Mouse (Mus musculus) layer of hippocampus, adult 8-10 months (tissue): ENCODE measurements around the gene Man2a2. TPM values are rescaled to one million over a fixed set of nuclear protein-coding genes. Genes with fewer than 3 reads are reported as not detected.
"Not testable (repeated sequence)": the region's sequence is repeated elsewhere in the genome, so short reads cannot be mapped to it uniquely, and the experiment has no call there.

ENCODE experiments used
- DNase-seq, 2 experiments: peaks; one replicate each; pipeline ENCODE4 v3.0.0; 2022; ENCODE audit warnings: low spot score in 2 of 2
- total RNA-seq, 4 experiments: library from RNA; stranded (reverse); gene quantifications; 2 replicates each; pipeline ENCODE4 v1.2.4; 2022

Gene Man2a2
- total RNA-seq, 4 experiments from 2014 or later = 161 to 192 (median 173) TPM

- DNase-seq = peak; percentile 97 to 99
Measured at GRCm38 (mm10) chr7:80339793-80340628, 31.2 kb downstream of the Man2a2 start.

- no peak for DNase-seq
Measured at GRCm38 (mm10) chr7:80339371-80339770, 31.8 kb downstream of the Man2a2 start.

GRCm38 (mm10) chr7:80336932-80337331, 34.2 kb downstream of the Man2a2 start:
- no peak for DNase-seq

DNA sequence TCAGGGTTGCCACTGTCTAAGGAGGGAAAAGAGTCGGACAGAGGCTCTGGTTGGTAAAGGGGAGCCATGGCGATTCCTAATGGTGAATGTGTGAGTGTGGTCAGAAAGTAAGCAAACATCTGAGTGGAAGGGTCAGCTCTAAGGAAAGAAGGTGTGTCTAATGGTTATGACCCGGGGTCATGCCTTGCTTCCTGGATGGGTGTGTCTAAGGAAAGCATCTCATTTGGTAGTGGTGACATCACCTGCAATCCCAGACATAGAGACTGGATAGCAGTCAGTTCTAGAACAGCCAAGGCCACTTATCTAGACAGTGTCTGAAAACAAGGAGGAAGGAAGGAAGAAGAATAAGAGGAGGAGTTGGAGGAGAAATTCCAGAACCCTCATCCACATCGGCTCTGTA, 36.3 kb downstream of the Man2a2 start:
- DNase-seq = no peak

DNA sequence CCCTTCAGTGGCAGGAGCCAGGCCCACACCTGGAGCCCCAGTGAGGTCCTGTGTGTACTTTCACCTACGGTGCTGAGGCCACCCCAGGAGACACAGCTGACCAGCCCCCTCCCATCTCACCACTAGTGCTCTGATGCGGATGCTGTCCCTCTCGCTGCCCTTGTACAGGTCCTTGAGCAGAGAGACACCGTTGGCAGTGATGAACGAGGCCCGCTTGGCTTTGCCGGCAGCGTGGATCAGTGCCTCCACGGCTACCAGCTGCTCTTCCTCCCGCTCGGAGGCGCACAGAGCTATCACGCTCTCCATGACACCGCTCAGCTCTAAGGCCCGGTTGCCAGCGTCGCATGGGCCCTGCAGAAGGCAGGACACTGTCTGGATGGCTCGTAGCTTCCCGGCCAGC, 39.7 kb downstream of the Man2a2 start:
- no peak for DNase-seq

DNA sequence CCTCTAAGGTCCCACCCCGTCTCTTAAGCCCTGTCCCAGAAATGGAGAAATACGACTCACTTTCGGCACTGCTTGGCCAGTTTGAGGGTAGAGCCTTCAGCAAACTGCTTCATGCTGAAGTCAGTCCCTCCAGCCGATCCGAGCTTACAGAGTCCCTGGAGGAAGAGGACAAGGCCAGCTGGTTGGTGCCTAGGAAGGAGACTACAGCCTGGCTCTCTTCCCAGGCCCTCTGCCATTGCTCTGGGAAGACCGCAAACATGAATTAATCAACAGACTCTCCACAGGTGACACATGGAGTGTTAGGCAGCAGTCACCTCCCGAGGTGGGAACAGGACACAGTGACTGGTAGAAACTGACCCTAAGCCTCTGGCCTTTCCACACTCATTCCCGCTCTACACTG, 40.9 kb downstream of the Man2a2 start:
- no peak for DNase-seq

- peak in 1 of 2 experiments; percentile 28 for DNase-seq
Measured at GRCm38 (mm10) chr7:80326076-80326475, 45.1 kb downstream of the Man2a2 start.

DNA sequence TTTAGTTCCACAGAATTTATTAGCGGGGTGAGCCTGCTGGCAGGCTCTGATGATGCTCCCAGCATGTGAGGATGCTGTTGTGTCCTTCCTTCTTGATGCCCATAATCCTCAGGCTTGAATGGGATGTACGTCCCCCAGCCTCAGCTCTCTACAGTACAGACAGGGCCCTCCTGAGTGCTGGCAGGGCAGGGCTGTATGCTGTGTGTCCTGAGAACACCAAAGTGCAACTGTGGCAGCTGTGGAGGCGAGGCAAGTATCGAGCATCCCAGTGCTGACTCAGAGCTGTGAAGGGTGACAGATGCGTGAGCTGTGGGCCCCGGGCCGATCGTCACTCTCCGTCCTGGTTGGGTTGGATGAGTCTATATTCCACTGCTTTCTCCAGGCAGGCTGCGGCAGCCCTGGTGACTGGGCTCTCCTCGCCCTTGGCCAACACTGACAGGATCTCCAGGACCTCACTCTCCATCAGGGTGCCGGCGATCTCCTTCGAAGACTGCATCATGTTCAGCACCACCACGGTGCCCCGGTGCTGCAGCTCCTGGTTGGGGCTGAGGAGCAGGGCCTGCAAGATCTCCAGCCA, 45.8 kb downstream of the Man2a2 start:
- peak in 1 of 2 experiments; percentile 22 for DNase-seq

DNA sequence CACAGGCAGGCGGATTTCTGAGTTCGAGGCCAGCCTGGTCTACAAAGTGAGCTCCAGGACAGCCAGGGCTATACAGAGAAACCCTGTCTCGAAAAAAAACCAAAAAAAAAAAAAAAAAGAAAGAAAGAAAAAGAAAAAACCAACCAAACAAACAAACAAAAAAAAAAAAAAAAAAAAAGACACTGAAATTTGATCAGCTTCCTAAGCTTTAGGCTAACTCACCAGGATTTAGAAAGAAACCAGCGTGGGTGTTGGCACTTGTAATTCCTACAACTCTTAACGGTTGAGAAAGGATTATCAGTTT, 46.4 kb downstream of the Man2a2 start:
- not testable (repeated sequence) for DNase-seq

- peak; percentile 94 to 95 for DNase-seq
Measured at GRCm38 (mm10) chr7:80324043-80324815, 46.9 kb downstream of the Man2a2 start, which contains the start of gene Rccd1. TSS of gene Rccd1 (minus strand) at chr7:80324454.

- DNase-seq = no peak
Measured at GRCm38 (mm10) chr7:80323336-80323735, 47.8 kb downstream of the Man2a2 start.

DNA sequence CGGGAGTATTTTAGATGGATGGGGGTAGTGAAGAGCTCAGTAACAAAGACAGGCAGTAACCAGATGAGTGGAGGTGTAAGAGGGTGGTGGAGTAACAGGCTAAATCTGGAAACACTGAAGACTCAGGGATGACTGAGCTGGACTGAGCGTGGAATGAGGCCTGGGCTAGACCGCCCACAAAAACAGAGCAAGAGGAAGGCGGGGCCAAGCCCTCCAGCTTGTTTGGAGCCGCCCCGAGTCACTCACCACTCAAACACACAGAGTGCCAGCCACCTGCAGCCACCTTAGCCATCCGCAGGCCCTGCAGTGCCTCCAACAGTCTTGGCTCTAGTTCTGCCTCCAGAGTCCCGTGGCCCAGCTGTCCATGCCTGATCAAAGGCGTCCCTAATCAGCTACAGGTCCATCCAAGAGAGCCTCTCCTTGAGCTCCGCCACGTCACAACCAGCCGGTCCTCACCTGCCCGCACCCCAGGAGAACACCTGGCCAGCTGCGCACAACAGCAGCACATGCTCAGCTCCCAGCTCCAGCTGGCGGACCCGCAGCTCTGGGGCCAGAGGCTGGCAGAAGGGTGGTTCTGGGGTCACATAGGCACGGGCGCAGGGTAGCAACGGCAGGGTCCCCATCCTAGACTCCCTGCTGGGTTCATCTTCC, 51.2 kb downstream of the Man2a2 start:
- DNase-seq = no peak

DNA sequence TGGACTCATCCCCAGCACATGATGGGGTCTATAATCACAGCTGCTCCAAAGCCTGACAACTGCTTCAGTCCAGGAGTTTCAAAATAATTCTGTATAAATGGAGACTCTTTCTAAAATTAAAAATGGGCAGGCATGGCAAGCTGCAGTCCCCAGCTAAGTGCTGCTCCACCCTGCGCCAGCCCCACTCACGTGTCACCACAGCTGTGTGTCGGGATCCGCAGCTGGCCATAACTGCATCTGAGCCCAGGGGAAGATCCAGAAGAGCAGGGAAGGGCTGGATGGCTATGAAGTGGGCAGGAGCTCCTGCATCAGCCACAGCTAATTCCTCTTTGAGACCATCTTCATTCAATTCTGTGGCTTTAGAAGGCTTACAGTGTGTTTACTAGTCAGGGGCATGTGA, 52.5 kb downstream of the Man2a2 start:
- no peak for DNase-seq

GRCm38 (mm10) chr7:80317439-80318115, 53.6 kb downstream of the Man2a2 start:
- no peak for DNase-seq

GRCm38 (mm10) chr7:80315733-80316132, 55.4 kb downstream of the Man2a2 start:
- no peak for DNase-seq

DNA sequence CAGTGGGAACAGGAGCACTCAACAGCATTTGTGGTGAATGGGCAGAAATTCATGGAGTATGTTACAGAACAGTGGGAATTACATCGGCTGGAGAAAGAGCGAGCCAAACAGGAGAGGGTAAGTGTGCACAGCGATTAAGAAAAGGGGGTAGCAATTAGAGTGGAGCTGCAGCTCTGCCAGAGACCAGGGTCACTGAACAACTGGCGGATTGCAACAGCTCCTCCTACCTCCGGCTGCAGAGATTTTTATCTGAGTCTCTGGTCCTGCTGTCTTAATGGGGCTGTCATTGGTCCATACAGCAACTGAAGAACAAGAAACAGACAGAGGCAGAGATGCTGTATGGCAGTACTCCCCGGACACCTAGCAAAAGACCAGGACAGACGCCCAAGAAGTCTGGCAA, 60.4 kb downstream of the Man2a2 start:
- DNase-seq = no peak

DNA sequence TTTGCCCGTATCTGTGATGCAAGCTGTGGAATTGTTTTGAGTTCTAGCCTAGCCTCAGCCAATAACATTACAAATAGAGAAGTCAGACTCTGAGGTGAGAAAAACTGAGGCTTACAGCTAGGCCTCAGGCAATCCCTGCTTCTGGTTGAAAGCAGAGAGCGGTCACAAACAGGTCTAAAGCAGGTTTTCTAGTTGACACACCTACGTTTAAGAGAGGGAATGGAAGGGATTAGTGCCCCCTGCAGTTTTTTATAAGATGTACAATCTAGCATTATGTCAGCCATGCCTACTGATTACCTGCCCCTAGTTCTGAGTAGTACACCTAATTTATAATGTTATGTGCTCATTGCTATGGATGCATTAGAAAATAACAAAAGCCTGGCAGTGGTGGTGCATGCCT, 63.4 kb downstream of the Man2a2 start:
- DNase-seq = no peak

DNA sequence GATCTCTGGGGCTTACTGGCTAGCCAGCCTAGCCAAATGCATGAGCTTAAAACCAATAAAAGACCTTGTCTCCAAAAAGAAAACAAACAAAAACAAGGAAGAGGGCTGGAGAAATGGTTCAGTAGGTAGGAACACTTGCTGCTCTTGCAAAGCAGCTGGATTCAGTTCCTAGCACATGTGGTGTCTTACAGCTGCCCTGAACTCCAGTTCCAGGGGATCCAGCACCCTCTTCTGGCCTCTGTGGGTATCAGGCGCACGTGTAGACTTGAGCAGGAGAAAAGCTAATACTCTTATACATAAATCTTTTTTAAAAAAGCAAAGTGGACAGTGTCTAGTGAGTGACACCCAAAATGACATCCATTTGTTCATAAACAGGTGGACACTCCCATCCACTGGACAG, 69.7 kb downstream of the Man2a2 start:
- no peak for DNase-seq

DNA sequence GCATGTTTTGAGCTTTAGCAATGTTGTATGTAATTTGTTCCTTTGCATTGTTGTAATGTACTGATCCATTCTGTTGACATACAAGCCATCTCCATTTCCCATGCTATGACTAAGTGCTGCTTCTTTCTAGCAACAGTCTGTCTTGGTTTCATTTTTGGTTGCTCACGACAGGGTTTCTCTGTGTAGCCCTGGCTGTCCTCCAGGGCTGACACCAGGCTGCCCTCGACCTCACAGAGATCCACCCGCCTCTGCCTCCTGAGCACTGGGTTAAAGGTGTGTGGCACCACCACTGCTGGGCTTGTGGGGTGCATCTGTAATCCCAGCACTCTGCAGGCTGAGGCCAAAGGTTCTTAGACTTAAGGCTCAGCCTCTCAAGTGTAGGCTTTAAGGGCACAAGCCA, 71.6 kb downstream of the Man2a2 start:
- no peak for DNase-seq
